Mouse (Mus musculus): ENCODE measurements around the gene Gm17018. TPM values are rescaled to one million over a fixed set of nuclear protein-coding genes. Genes with fewer than 3 reads are reported as not detected.

Gene Gm17018
- 25.4 and 26.6 TPM in 2 replicates for polyA plus RNA-seq (2012; rRNA removed)

DNA sequence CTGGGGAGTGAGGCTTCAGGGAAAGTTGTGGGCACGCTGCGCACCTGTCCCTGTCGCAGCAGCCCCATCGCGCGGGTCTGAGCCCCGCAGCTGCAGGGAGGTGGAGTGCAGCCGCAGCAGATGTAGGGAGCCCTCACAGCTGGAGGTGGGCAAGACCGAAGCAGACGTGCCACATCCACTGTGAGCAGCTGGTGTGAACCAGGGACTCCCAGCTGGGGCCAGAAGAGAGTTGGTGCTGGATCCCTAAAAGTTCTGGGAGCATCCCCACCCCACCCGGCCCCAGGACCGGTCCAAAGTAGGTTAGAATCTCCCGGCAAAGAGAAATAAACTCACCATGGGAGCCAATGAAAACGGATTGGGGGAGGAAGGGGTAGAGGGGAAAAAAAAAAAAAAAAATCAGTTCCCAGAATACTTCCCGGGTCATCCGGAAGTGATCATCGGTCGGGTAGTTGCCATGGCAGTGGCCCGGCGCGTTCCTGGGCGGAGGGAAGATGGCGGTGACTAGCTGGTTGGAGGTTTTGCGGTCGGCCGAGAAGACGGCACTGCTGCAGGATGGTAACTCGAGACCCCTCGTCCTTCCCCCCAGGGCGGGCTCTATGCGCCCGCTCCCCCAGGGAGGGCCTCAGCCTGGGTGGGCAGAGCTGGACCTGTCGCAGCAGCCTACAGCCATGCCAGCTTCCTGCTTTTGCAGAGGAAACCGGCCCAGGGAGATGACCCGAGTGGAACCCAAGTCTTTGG is at the start of gene Gm17018, which contains the start of gene Poll:
Gene Gm17018, plus strand, starts transcription at position 463 of the 738 bp plus-strand sequence.
Gene Poll, minus strand, starts transcription at position 379 of the 738 bp plus-strand sequence.

Other genes starting within 250 kb of the Gm17018 start
- 58.2 and 59.5 TPM in 2 replicates for gene Btrc, start 196.9 kb upstream of the Gm17018 start, polyA plus RNA-seq (2012; rRNA removed)
- 10.7 and 11.2 TPM in 2 replicates for gene Poll, start 84 bp upstream of the Gm17018 start, polyA plus RNA-seq (2012; rRNA removed)
- 41.5 and 44.7 TPM in 2 replicates for gene Fbxw4, start 99.7 kb downstream of the Gm17018 start, polyA plus RNA-seq (2012; rRNA removed)
- gene Fgf8, start 182.3 kb downstream of the Gm17018 start, polyA plus RNA-seq (2012; rRNA removed): 1.4 and 1.7 TPM in 2 replicates
- gene Npm3, start 189.0 kb downstream of the Gm17018 start, polyA plus RNA-seq (2012; rRNA removed): 92.1 and 93.8 TPM in 2 replicates
- gene Mgea5, start 223.2 kb downstream of the Gm17018 start, polyA plus RNA-seq (2012; rRNA removed): 144 and 151 TPM in 2 replicates

Measured in central nervous system, embryonic 14 days (tissue).